Mouse (Mus musculus) cerebellum, postnatal 36 days (tissue): Measurements from ENCODE around the gene Dab2.

Source experiments
- DNase-seq, 2 experiments: peaks; one replicate each; pipeline ENCODE4 v3.0.0; 2021 to 2022; ENCODE audit warnings: mixed read lengths in 2 of 2

Gene Dab2

DNA sequence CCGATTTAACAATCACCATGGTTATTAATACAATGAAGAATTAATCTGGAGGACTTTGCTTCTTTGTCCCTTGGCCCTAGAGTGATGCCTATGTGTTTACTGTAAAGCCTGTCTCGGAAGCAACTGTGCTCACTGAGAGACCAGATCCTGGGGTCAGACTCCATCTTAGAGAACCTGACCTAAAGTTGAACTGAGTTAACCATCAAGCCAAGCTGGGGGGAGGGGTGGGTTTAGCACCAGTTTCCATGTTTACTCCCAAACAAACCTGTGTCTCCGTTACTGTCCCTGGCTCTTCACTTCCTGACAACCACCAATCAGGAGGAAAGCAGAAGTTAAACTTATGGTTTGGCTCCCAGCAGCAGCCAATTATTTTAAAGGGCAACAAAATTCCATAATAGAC, 184.0 kb downstream of the Dab2 start:
- no peak for DNase-seq
